Mouse (Mus musculus) megakaryocyte progenitor cell, adult 5-6 weeks (primary cell): ENCODE results near the gene Gm9789. TPM values are rescaled to one million over a fixed set of nuclear protein-coding genes. Genes with fewer than 3 reads are reported as not detected.
"Not testable (repeated sequence)": the region's sequence is repeated elsewhere in the genome, so short reads cannot be mapped to it uniquely, and the experiment has no call there.

Experiments used
- ATAC-seq: replicated peaks from 2 replicates; pipeline ENCODE4 v1.8.0; 2016; ENCODE audit warnings: mild to moderate bottlenecking, moderate TSS enrichment, inconsistent platforms; ENCODE audit not compliant: poor library complexity
- total RNA-seq, 2 experiments: library from RNA; stranded (forward) in 1 of 2; stranded (reverse) in 1 of 2; fragments of 157-497, 149-512 nt in 1 of 2; fragments of 200-1000 nt in 1 of 2; gene quantifications; 2 replicates each; pipeline versions ENCODE4 v1.2.3 to v1.2.4; 2015 to 2017

Gene Gm9789
- total RNA-seq (2015) (not detected in 2 replicates), total RNA-seq (2017) (not detected in 2 replicates)

DNA sequence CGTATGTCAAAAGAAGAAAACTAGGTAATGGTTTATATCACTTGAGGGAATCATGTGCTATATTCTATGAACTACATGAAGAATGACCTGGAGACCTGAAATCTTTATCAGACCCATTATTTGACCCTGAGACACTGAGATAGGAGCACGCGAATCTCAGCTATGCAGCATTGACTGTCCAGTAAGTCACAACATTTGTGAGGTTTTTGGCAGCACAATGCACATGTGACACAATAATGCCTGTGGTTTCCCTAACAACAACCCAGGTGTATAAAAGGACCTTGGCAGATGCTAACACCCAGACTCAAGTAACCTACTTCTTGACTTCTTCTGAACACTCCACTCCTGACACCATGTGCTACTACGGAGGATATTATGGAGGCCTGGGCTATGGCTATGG lies at the start of gene Gm9789:
Gene Gm9789 (plus strand): TSS at position 301 of the 400 bp plus-strand sequence.
- ATAC-seq = no peak

DNA sequence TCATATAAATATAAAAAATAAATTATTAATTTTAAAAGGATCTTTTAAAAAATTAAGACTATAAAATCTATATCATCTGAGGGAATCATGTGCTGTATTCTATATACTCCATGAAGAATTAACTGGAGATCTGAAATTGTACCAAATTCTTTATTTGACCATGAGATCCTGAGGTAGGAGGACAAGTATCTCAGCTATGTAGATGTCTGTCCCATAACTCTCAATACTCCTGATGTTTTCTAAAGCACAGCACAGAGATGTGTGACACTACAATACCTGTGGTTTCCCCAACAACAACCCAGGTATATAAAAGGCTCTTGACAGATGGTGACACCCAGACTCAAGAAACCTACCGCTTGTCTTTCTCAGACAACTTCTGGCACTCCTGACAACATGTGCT lies 17.2 kb upstream of the Gm9789 start, which contains the start of gene Gm6358:
Gene Gm6358 (plus strand): TSS at position 301 of the 400 bp plus-strand sequence.
- ATAC-seq = no peak

DNA sequence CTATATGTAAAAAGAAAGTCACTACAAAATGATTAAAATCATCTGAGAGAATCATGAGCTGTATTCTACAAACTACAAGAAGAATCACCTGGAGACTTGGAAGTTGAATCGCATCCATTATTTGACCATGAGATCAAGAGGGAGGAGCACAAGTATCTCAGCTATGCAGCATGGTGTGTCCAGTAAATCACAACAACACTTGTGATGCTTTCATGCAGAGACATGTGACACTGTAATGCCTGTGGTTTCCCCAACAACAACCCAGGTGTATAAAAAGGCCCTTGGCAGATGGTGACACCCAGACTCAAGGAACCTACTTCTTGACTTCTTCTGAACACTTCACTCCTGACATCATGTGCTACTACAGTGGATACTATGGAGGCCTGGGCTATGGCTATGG lies 7.0 kb upstream of the Gm9789 start, which contains the start of gene Gm10061:
Gene Gm10061 (plus strand): TSS at position 301 of the 400 bp plus-strand sequence.
- no peak for ATAC-seq

DNA sequence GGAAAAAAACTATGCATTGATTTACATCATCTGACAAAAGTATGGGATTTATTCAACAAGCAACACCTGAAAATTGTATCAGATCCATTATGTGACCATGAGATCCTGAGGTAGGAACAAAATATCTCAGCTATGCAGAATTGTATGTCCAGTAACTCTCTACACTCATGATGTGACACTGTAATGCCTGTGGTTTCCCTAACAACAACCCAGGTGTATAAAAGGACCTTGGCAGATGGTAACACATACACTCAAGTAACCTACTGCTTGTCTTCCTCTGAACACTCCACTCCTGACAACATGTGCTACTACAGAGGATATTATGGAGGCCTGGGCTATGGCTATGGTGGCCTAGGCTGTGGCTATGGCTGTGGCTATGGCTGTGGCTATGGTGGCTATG lies 11.4 kb downstream of the Gm9789 start, which contains the start of gene Gm7735:
Gene Gm7735 (plus strand): TSS at position 301 of the 400 bp plus-strand sequence.
- not testable (repeated sequence) for ATAC-seq

DNA sequence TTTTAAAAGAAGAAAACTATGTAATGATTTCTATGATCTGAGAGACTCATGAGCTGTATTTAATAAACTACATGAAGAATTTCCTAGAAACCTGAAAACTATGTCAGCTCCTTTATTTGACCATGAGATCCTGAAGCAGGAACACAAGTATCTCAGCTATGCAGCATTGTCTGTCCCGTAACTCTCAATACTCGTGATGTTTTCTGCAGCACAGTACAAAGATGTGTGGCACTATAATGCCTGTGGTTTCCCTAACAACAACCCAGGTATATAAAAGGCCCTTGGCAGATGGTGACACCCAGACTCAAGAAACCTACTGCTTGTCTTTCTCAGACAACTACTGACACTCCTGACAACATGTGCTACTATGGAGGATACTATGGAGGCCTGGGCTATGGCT lies 16.7 kb downstream of the Gm9789 start, which contains the start of gene 1110057P08Rik:
Gene 1110057P08Rik (plus strand): TSS at position 301 of the 400 bp plus-strand sequence.
- ATAC-seq = no peak

DNA sequence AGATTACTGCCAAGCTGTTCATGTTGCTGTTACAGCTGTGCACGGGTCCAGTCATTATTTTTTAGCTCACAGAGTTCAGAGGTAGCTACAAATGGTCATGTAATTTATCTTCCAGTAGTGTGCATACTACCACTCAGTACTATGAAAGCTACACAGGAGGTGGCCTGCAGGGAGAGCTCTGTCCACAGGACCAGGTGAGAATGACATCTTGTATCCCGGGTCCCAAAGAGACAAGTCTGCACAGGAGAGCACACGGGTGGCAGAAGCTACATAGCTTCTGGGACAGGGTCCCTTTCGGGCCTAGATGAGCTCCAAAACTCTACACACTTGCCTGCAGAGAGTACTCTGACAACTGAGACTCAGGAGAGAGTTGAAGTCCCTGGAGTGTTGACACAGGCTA lies 30.9 kb downstream of the Gm9789 start:
- ATAC-seq = no peak

DNA sequence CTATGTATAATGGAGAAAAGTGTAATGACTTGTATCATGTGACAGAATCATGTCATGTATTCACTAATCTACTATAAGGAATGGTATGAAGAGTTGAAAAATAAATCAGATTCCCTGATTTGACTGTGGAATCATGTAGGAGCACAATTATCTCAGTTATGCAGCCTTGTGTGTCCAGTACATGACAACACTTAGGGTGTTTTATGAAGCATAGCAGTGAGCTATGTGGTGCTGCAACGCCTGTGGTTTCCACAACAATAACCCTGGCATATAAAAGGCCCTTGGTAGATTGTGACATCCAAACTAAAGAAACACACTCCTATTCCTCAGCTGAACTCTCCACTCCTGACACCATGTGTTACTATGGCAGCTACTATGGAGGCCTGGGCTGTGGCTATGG lies 47.8 kb downstream of the Gm9789 start, which contains the start of gene Krtap20-2:
Gene Krtap20-2 (plus strand): TSS at position 301 of the 400 bp plus-strand sequence.
- ATAC-seq = no peak

Other genes starting within 250 kb of the Gm9789 start
- gene Krtap19-9b, start 225.7 kb upstream of the Gm9789 start, total RNA-seq (2015) = not detected in 2 replicates
- not detected in 2 replicates for gene Krtap19-9b, start 225.7 kb upstream of the Gm9789 start, total RNA-seq (2017)
- gene Krtap16-3, start 195.1 kb upstream of the Gm9789 start, total RNA-seq (2015) = not detected in 2 replicates
- gene Krtap16-3, start 195.1 kb upstream of the Gm9789 start, total RNA-seq (2017) = not detected in 2 replicates
- gene Krtap22-2, start 147.2 kb upstream of the Gm9789 start, total RNA-seq (2015) = not detected in 2 replicates
- gene Krtap22-2, start 147.2 kb upstream of the Gm9789 start, total RNA-seq (2017) = not detected in 2 replicates
- not detected in 2 replicates for gene Gm10229, start 142.7 kb upstream of the Gm9789 start, total RNA-seq (2015)
- gene Gm10229, start 142.7 kb upstream of the Gm9789 start, total RNA-seq (2017) = not detected in 2 replicates
- not detected in 2 replicates for gene Krtap6-1, start 126.3 kb upstream of the Gm9789 start, total RNA-seq (2015)
- not detected in 2 replicates for gene Krtap6-1, start 126.3 kb upstream of the Gm9789 start, total RNA-seq (2017)
- not detected in 2 replicates for gene Gm10228, start 116.5 kb upstream of the Gm9789 start, total RNA-seq (2015)
- gene Gm10228, start 116.5 kb upstream of the Gm9789 start, total RNA-seq (2017) = not detected in 2 replicates
- not detected in 2 replicates for gene Krtap6-5, start 110.1 kb upstream of the Gm9789 start, total RNA-seq (2015)
- not detected in 2 replicates for gene Krtap6-5, start 110.1 kb upstream of the Gm9789 start, total RNA-seq (2017)
- not detected in 2 replicates for gene 1110025L11Rik, start 94.0 kb upstream of the Gm9789 start, total RNA-seq (2015)
- gene 1110025L11Rik, start 94.0 kb upstream of the Gm9789 start, total RNA-seq (2017) = not detected in 2 replicates
- gene Krtap6-3, start 73.9 kb upstream of the Gm9789 start, total RNA-seq (2015) = not detected in 2 replicates
- not detected in 2 replicates for gene Krtap6-3, start 73.9 kb upstream of the Gm9789 start, total RNA-seq (2017)
- not detected in 2 replicates for gene Gm6358, start 17.1 kb upstream of the Gm9789 start, total RNA-seq (2015)
- not detected in 2 replicates for gene Gm6358, start 17.1 kb upstream of the Gm9789 start, total RNA-seq (2017)
- gene Gm10061, start 6.9 kb upstream of the Gm9789 start, total RNA-seq (2015) = not detected in 2 replicates
- gene Gm10061, start 6.9 kb upstream of the Gm9789 start, total RNA-seq (2017) = not detected in 2 replicates
- not detected in 2 replicates for gene Gm7735, start 11.5 kb downstream of the Gm9789 start, total RNA-seq (2015)
- gene Gm7735, start 11.5 kb downstream of the Gm9789 start, total RNA-seq (2017) = not detected in 2 replicates
- gene 1110057P08Rik, start 16.8 kb downstream of the Gm9789 start, total RNA-seq (2015) = not detected in 2 replicates
- not detected in 2 replicates for gene 1110057P08Rik, start 16.8 kb downstream of the Gm9789 start, total RNA-seq (2017)
- gene Krtap20-2, start 47.9 kb downstream of the Gm9789 start, total RNA-seq (2015) = not detected in 2 replicates
- gene Krtap20-2, start 47.9 kb downstream of the Gm9789 start, total RNA-seq (2017) = not detected in 2 replicates
- gene Krtap21-1, start 245.9 kb downstream of the Gm9789 start, total RNA-seq (2015) = not detected in 2 replicates
- not detected in 2 replicates for gene Krtap21-1, start 245.9 kb downstream of the Gm9789 start, total RNA-seq (2017)